Comparison of ENCODE assay signal across 11 mouse cellular contexts in genomic region chr13:52109039-52109759, GRCm38 (mm10).
A peak's percentile ranks its signal among the peaks of the same experiment; 100 is the strongest.
DNase-seq lines count a peak whose midpoint lies in the region; ATAC-seq and TF ChIP-seq lines count a peak whose summit lies in the region.
"Had no signal": no experiment of that assay in that cellular context is flagged by ENCODE, and none has a peak within 500 bp of the region (broad histone marks: within the 10 kb centered on the region; RNA-seq: fewer than 3 reads in every experiment).

No protein-coding gene starts in this region.

- no peak overlapping the region for H3K27ac ChIP-seq in kidney, adult 2 months (ENCODE audit: insufficient read depth, low read depth, low read length)
- no peak overlapping the region for H3K27ac ChIP-seq in intestine, embryonic 15.5 days
- peak overlapping the region; percentile 67 for H3K27ac ChIP-seq in stomach, embryonic 16.5 days (ENCODE audit: low read length)
- H3K27ac ChIP-seq: heart, embryonic 15.5 days; liver, embryonic 15.5 days had no signal

- WGBS in kidney, adult 2 months = 75% methylated on average over 17 of the region's 17 CpGs
- 72% methylated on average over 17 of the region's 17 CpGs for WGBS in intestine, embryonic 15.5 days
- WGBS in stomach, embryonic 16.5 days = 65% methylated on average over 17 of the region's 17 CpGs

- H3K4me1 ChIP-seq in kidney, adult 2 months (ENCODE audit: control insufficient read depth, insufficient read depth, low read length) = no peaks in the 10 kb centered on the region
- H3K4me1 ChIP-seq in intestine, embryonic 15.5 days (replicated peaks) = peaks cover 6% of the 10 kb centered on the region; the same call in 1 of the 2 replicates
- H3K4me1 ChIP-seq in stomach, embryonic 16.5 days (ENCODE audit: control insufficient read depth, insufficient read depth, low read length) = no peaks in the 10 kb centered on the region; the same call in none of the 2 replicates
- H3K4me1 ChIP-seq: liver, embryonic 15.5 days had no signal

- ATAC-seq in intestine, embryonic 15.5 days = peak; percentile 74
- ATAC-seq in stomach, embryonic 16.5 days (ENCODE audit: insufficient read depth, low FRiP score) = no peak

- TF ChIP-seq CTCF in kidney, adult 2 months (conservative IDR thresholded peaks at IDR 0.05; ENCODE audit: insufficient read depth, insufficient read length, low read depth, low read length) = no peak

- H3K9ac ChIP-seq in intestine, embryonic 15.5 days = no peak overlapping the region
- peak overlapping the region; percentile 40; the same call in 1 of the 2 replicates for H3K9ac ChIP-seq in stomach, embryonic 16.5 days (ENCODE audit: low read length)
- H3K9ac ChIP-seq: heart, embryonic 15.5 days; liver, embryonic 15.5 days had no signal

- no peak for TF ChIP-seq POLR2A in kidney, adult 2 months (IDR thresholded peaks at IDR 0.05; ENCODE audit: low read depth, low read length)

- peak; percentile 36 for DNase-seq in kidney, postnatal 10 days
- no peak for DNase-seq in kidney, adult 2 months
- peak; percentile 8 to 22 for DNase-seq in urinary bladder, adult 18-20 months (ENCODE audit: low spot score in 2 of 2)
- no peak for DNase-seq in urinary bladder, adult 2 months (ENCODE audit: low spot score)
- no peak for DNase-seq in c-Kit-positive CD71-positive TER-119-positive erythroid progenitor cells, embryonic 14.5 days (ENCODE audit: low spot score)
- DNase-seq in gastrocnemius, postnatal 10 days = no peak

- H3K9me3 ChIP-seq in intestine, embryonic 15.5 days = no peaks in the 10 kb centered on the region
- no peaks in the 10 kb centered on the region for H3K9me3 ChIP-seq in stomach, embryonic 16.5 days (replicated peaks; ENCODE audit: control insufficient read depth, low read length)
- H3K9me3 ChIP-seq: heart, embryonic 15.5 days; liver, embryonic 15.5 days had no signal

- H3K4me3 ChIP-seq in kidney, adult 2 months (ENCODE audit: insufficient read depth, low read depth, low read length) = no peak overlapping the region
- no peak overlapping the region for H3K4me3 ChIP-seq in intestine, embryonic 15.5 days (replicated peaks)
- H3K4me3 ChIP-seq in stomach, embryonic 16.5 days (replicated peaks; ENCODE audit: low read length) = no peak overlapping the region
- H3K4me3 ChIP-seq: heart, embryonic 15.5 days; liver, embryonic 15.5 days; myocyte had no signal

- H3K27me3 ChIP-seq in kidney, adult 2 months (replicated peaks; ENCODE audit: control insufficient read depth, insufficient read depth, low read length) = no peaks in the 10 kb centered on the region
- no peaks in the 10 kb centered on the region for H3K27me3 ChIP-seq in intestine, embryonic 15.5 days (replicated peaks)
- no peaks in the 10 kb centered on the region for H3K27me3 ChIP-seq in stomach, embryonic 16.5 days (ENCODE audit: control insufficient read depth, insufficient read depth, low read length)
- H3K27me3 ChIP-seq: heart, embryonic 15.5 days; liver, embryonic 15.5 days had no signal

- no peaks in the 10 kb centered on the region for H3K36me3 ChIP-seq in kidney, adult 2 months (ENCODE audit: control insufficient read depth, insufficient read depth, low read length)
- H3K36me3 ChIP-seq in intestine, embryonic 15.5 days = no peaks in the 10 kb centered on the region
- H3K36me3 ChIP-seq in stomach, embryonic 16.5 days (ENCODE audit: control insufficient read depth, insufficient read depth, low read length) = no peaks in the 10 kb centered on the region
- H3K36me3 ChIP-seq: heart, embryonic 15.5 days; liver, embryonic 15.5 days had no signal

- no peak overlapping the region for H3K4me2 ChIP-seq in intestine, embryonic 15.5 days (replicated peaks)
- no peak overlapping the region for H3K4me2 ChIP-seq in stomach, embryonic 16.5 days (ENCODE audit: low read depth, low read length)
- H3K4me2 ChIP-seq: heart, embryonic 15.5 days; liver, embryonic 15.5 days had no signal

Comparison
In these comparisons a context has a peak if more than half of its experiments do, and no peak if none do; other contexts are left out.
1. DNase-seq: peak in kidney, postnatal 10 days (single experiment) and urinary bladder, adult 18-20 months (2 of 2); none in kidney, adult 2 months (single experiment), urinary bladder, adult 2 months (single experiment), c-Kit-positive CD71-positive TER-119-positive erythroid progenitor cells, embryonic 14.5 days (single experiment) and gastrocnemius, postnatal 10 days (single experiment).